Mouse (Mus musculus) kidney, embryonic 15.5 days (tissue): ENCODE measurements around the gene Foxg1. TPM values are rescaled to one million over a fixed set of nuclear protein-coding genes. Genes with fewer than 3 reads are reported as not detected.
A peak's percentile ranks its signal among the peaks of the same experiment; 100 is the strongest.

Source experiments
- ATAC-seq: fragments of 200-750 bp; cut with Nextera tagmentation; replicated peaks from 2 replicates; pipeline ENCODE4 v1.8.0; 2017; ENCODE audit warnings: moderate TSS enrichment; ENCODE audit not compliant: low FRiP score
- H3K27ac ChIP-seq: fragments of 300-500 bp; sonication (generic); 2 replicates; pipeline ENCODE4 v1.5.1; 2015; ENCODE audit warnings: mild to moderate bottlenecking, inconsistent platforms
- H3K27me3 ChIP-seq: fragments of 300-500 bp; sonication (generic); 2 replicates; pipeline ENCODE4 v1.6.1; 2015; ENCODE audit warnings: inconsistent platforms
- H3K36me3 ChIP-seq: fragments of 300-500 bp; sonication (generic); 2 replicates; pipeline ENCODE4 v1.6.1; 2015; ENCODE audit warnings: inconsistent platforms
- H3K4me1 ChIP-seq: fragments of 300-500 bp; sonication (generic); 2 replicates; pipeline ENCODE4 v1.6.1; 2015; ENCODE audit warnings: inconsistent platforms
- H3K4me2 ChIP-seq: fragments of 300-500 bp; sonication (generic); 2 replicates; pipeline ENCODE4 v1.6.1; 2015; ENCODE audit warnings: moderate library complexity, mild to moderate bottlenecking, inconsistent platforms
- H3K4me3 ChIP-seq: fragments of 300-500 bp; sonication (generic); replicated peaks from 2 replicates; pipeline ENCODE4 v1.5.1; 2015; ENCODE audit warnings: mild to moderate bottlenecking, inconsistent platforms
- H3K9ac ChIP-seq: fragments of 300-500 bp; sonication (generic); 2 replicates; pipeline ENCODE4 v1.6.1; 2015; ENCODE audit warnings: mild to moderate bottlenecking, inconsistent platforms
- H3K9me3 ChIP-seq: fragments of 300-500 bp; sonication (generic); replicated peaks from 2 replicates; pipeline ENCODE4 v1.6.1; 2016; ENCODE audit warnings: inconsistent platforms
- WGBS: fragments of 180-500 bp; shearing (Covaris S2); methylation state at CpG from one replicate; pipeline ENCODE4 v1.1.7; 2015; ENCODE audit warnings: mixed read lengths; 5-methylcytosine and 5-hydroxymethylcytosine counted together
- polyA plus RNA-seq: library from polyadenylated mRNA; unstranded; fragments of >200 nt; fragmentation: Nextera tagmentation; extraction: Ambion mirVana; gene quantifications from 2 replicates; pipeline ENCODE4 v1.2.1, GENCODE M21; 2015

The Foxg1 gene
- polyA plus RNA-seq, 1 experiment from 2014 or later, result not detected

GRCm38 (mm10) chr12:49389666-49390065 lies 7.2 kb downstream of the Foxg1 start:
- H3K9ac ChIP-seq, result no peak overlapping the region
- peaks cover 79% of the 10 kb centered on the region for H3K27me3 ChIP-seq
- peaks cover 7% of the 10 kb centered on the region for H3K4me1 ChIP-seq
- no peaks in the 10 kb centered on the region for H3K36me3 ChIP-seq
- H3K4me2 ChIP-seq, result no peak overlapping the region
- no peak overlapping the region for H3K27ac ChIP-seq
- no peak for ATAC-seq
- H3K9me3 ChIP-seq, result no peaks in the 10 kb centered on the region
- 3% methylated on average over 5 of the region's 5 CpGs for WGBS
- no peak overlapping the region for H3K4me3 ChIP-seq

GRCm38 (mm10) chr12:49390257-49390656 lies 7.8 kb downstream of the Foxg1 start:
- Histone ChIP-seq H3K4me2 (no peak overlapping the region), H3K27ac (no peak overlapping the region), H3K27me3 (peaks cover 79% of the 10 kb centered on the region), H3K9me3 (no peaks in the 10 kb centered on the region), H3K4me1 (peaks cover 7% of the 10 kb centered on the region), H3K36me3 (no peaks in the 10 kb centered on the region), H3K4me3 (no peak overlapping the region), H3K9ac (no peak overlapping the region)
- 3% methylated on average over 13 of the region's 13 CpGs for WGBS
- ATAC-seq, result no peak

GRCm38 (mm10) chr12:49390926-49391304 lies 8.5 kb downstream of the Foxg1 start:
- Histone ChIP-seq H3K27ac (no peak overlapping the region), H3K9ac (no peak overlapping the region), H3K4me2 (peak overlapping the region; percentile 46), H3K27me3 (peaks cover 77% of the 10 kb centered on the region), H3K36me3 (no peaks in the 10 kb centered on the region), H3K4me1 (peaks cover 7% of the 10 kb centered on the region), H3K4me3 (peak overlapping the region; percentile 26), H3K9me3 (no peaks in the 10 kb centered on the region)
- ATAC-seq, result 0 out of 2 replicates have a peak, but pooled peaks have one; percentile 16
- WGBS, result under 1% methylated on average over 9 of the region's 9 CpGs

GRCm38 (mm10) chr12:49391305-49392040 lies 9.0 kb downstream of the Foxg1 start:
- peak; percentile 96 for ATAC-seq
- H3K36me3 ChIP-seq, result no peaks in the 10 kb centered on the region
- peak overlapping the region; percentile 46 for H3K4me2 ChIP-seq
- H3K9ac ChIP-seq, result no peak overlapping the region
- peaks cover 74% of the 10 kb centered on the region for H3K27me3 ChIP-seq
- H3K27ac ChIP-seq, result no peak overlapping the region
- H3K4me3 ChIP-seq, result peak overlapping the region; percentile 26
- peaks cover 7% of the 10 kb centered on the region for H3K4me1 ChIP-seq
- H3K9me3 ChIP-seq, result no peaks in the 10 kb centered on the region
- WGBS, result under 1% methylated on average over 42 of the region's 42 CpGs

- WGBS, result 2% methylated on average over 10 of the region's 10 CpGs
- no peaks in the 10 kb centered on the region for H3K36me3 ChIP-seq
- H3K27me3 ChIP-seq, result peaks cover 75% of the 10 kb centered on the region
- no peaks in the 10 kb centered on the region for H3K9me3 ChIP-seq
- H3K9ac ChIP-seq, result no peak overlapping the region
- no peak overlapping the region for H3K27ac ChIP-seq
- H3K4me3 ChIP-seq, result no peak overlapping the region
- peak overlapping the region; percentile 46 for H3K4me2 ChIP-seq
- ATAC-seq, result no peak
- H3K4me1 ChIP-seq, result peaks cover 7% of the 10 kb centered on the region
Measured at GRCm38 (mm10) chr12:49392041-49392390, 9.6 kb downstream of the Foxg1 start.

GRCm38 (mm10) chr12:49392876-49393275 lies 10.4 kb downstream of the Foxg1 start:
- no peak overlapping the region for H3K4me2 ChIP-seq
- WGBS, result 6% methylated on average over 5 of the region's 5 CpGs
- ATAC-seq, result no peak
- peaks cover 7% of the 10 kb centered on the region for H3K4me1 ChIP-seq
- no peak overlapping the region for H3K27ac ChIP-seq
- no peak overlapping the region for H3K4me3 ChIP-seq
- H3K36me3 ChIP-seq, result no peaks in the 10 kb centered on the region
- H3K27me3 ChIP-seq, result peaks cover 80% of the 10 kb centered on the region
- no peak overlapping the region for H3K9ac ChIP-seq
- H3K9me3 ChIP-seq, result no peaks in the 10 kb centered on the region

GRCm38 (mm10) chr12:49393639-49394038 lies 11.2 kb downstream of the Foxg1 start:
- Histone ChIP-seq H3K9ac (no peak overlapping the region), H3K27me3 (peaks cover 82% of the 10 kb centered on the region), H3K4me3 (no peak overlapping the region), H3K4me2 (no peak overlapping the region), H3K27ac (no peak overlapping the region), H3K9me3 (no peaks in the 10 kb centered on the region), H3K4me1 (peaks cover 7% of the 10 kb centered on the region), H3K36me3 (no peaks in the 10 kb centered on the region)
- ATAC-seq, result no peak
- WGBS, result 10% methylated on average over 3 of the region's 3 CpGs

- no peak overlapping the region for H3K4me2 ChIP-seq
- no peak overlapping the region for H3K9ac ChIP-seq
- H3K9me3 ChIP-seq, result no peaks in the 10 kb centered on the region
- WGBS, result 4% methylated on average over 1 of the region's 1 CpGs
- ATAC-seq, result no peak
- H3K36me3 ChIP-seq, result no peaks in the 10 kb centered on the region
- H3K4me3 ChIP-seq, result no peak overlapping the region
- no peak overlapping the region for H3K27ac ChIP-seq
- peaks cover 7% of the 10 kb centered on the region for H3K4me1 ChIP-seq
- H3K27me3 ChIP-seq, result peaks cover 84% of the 10 kb centered on the region
Measured at GRCm38 (mm10) chr12:49394181-49394580, 11.7 kb downstream of the Foxg1 start.

- Histone ChIP-seq H3K4me2 (no peak overlapping the region), H3K9ac (no peak overlapping the region), H3K27me3 (peaks cover 82% of the 10 kb centered on the region), H3K4me3 (no peak overlapping the region), H3K4me1 (peaks cover 7% of the 10 kb centered on the region), H3K9me3 (no peaks in the 10 kb centered on the region), H3K27ac (no peak overlapping the region), H3K36me3 (no peaks in the 10 kb centered on the region)
- no peak for ATAC-seq
- under 1% methylated on average over 17 of the region's 17 CpGs for WGBS
Measured at GRCm38 (mm10) chr12:49394836-49395235, 12.4 kb downstream of the Foxg1 start.

GRCm38 (mm10) chr12:49395969-49396368 lies 13.5 kb downstream of the Foxg1 start:
- H3K27me3 ChIP-seq, result peaks cover 82% of the 10 kb centered on the region
- WGBS, result 13% methylated on average over 2 of the region's 2 CpGs
- no peak overlapping the region for H3K4me2 ChIP-seq
- peaks cover 7% of the 10 kb centered on the region for H3K4me1 ChIP-seq
- no peak overlapping the region for H3K9ac ChIP-seq
- H3K4me3 ChIP-seq, result no peak overlapping the region
- no peaks in the 10 kb centered on the region for H3K9me3 ChIP-seq
- H3K36me3 ChIP-seq, result no peaks in the 10 kb centered on the region
- H3K27ac ChIP-seq, result no peak overlapping the region
- ATAC-seq, result no peak

- Histone ChIP-seq H3K9ac (no peak overlapping the region), H3K27ac (no peak overlapping the region), H3K9me3 (no peaks in the 10 kb centered on the region), H3K36me3 (no peaks in the 10 kb centered on the region), H3K4me2 (no peak overlapping the region), H3K4me1 (peaks cover 9% of the 10 kb centered on the region), H3K4me3 (no peak overlapping the region), H3K27me3 (peaks cover 82% of the 10 kb centered on the region)
- ATAC-seq, result no peak
- 19% methylated on average over 1 of the region's 1 CpGs for WGBS
Measured at GRCm38 (mm10) chr12:49396776-49397175, 14.3 kb downstream of the Foxg1 start.

GRCm38 (mm10) chr12:49397443-49398162 lies 15.1 kb downstream of the Foxg1 start:
- Histone ChIP-seq H3K9me3 (no peaks in the 10 kb centered on the region), H3K4me1 (peaks cover 10% of the 10 kb centered on the region), H3K27me3 (peaks cover 78% of the 10 kb centered on the region), H3K4me2 (no peak overlapping the region), H3K27ac (no peak overlapping the region), H3K36me3 (no peaks in the 10 kb centered on the region), H3K4me3 (no peak overlapping the region), H3K9ac (no peak overlapping the region)
- WGBS, result 23% methylated on average over 4 of the region's 4 CpGs
- ATAC-seq, result no peak
